Mouse (Mus musculus) liver, embryonic 12.5 days (tissue): Measurements from ENCODE around the gene Ly6c2. TPM values are rescaled to one million over a fixed set of nuclear protein-coding genes. Genes with fewer than 3 reads are reported as not detected.
"Not testable (repeated sequence)": the region's sequence is repeated elsewhere in the genome, so short reads cannot be mapped to it uniquely, and the experiment has no call there.

ENCODE experiments used
- ATAC-seq: fragments of 200-750 bp; cut with Nextera tagmentation; 2 replicates; pipeline ENCODE4 v1.8.0; 2017; ENCODE audit warnings: moderate number of reproducible peaks, mild to moderate bottlenecking, moderate library complexity
- H3K27ac ChIP-seq: fragments of 300-500 bp; sonication (generic); 2 replicates; pipeline ENCODE4 v1.5.1; 2016; ENCODE audit warnings: mild to moderate bottlenecking
- H3K27me3 ChIP-seq: fragments of 300-500 bp; sonication (generic); replicated peaks from 2 replicates; pipeline ENCODE4 v1.6.1; 2016; ENCODE audit warnings: mild to moderate bottlenecking, moderate library complexity
- H3K36me3 ChIP-seq: fragments of 300-500 bp; sonication (generic); 2 replicates; pipeline ENCODE4 v1.6.1; 2016; ENCODE audit warnings: mild to moderate bottlenecking, moderate library complexity
- H3K4me1 ChIP-seq: fragments of 300-500 bp; sonication (generic); 2 replicates; pipeline ENCODE4 v1.6.1; 2016
- H3K4me2 ChIP-seq: fragments of 300-500 bp; sonication (generic); 2 replicates; pipeline ENCODE4 v1.6.1; 2016; ENCODE audit warnings: mild to moderate bottlenecking, moderate library complexity
- H3K4me3 ChIP-seq: fragments of 300-500 bp; sonication (generic); 2 replicates; pipeline ENCODE4 v1.5.1; 2016; ENCODE audit warnings: mild to moderate bottlenecking, moderate library complexity
- H3K9ac ChIP-seq: fragments of 300-500 bp; sonication (generic); 2 replicates; pipeline ENCODE4 v1.6.1; 2016; ENCODE audit warnings: mild to moderate bottlenecking, moderate library complexity
- H3K9me3 ChIP-seq: fragments of 300-500 bp; sonication (generic); replicated peaks from 2 replicates; pipeline ENCODE4 v1.6.1; 2016; ENCODE audit warnings: mild to moderate bottlenecking, moderate library complexity
- WGBS: fragments of 180-500 bp; shearing (Covaris S2); methylation state at CpG from one replicate; pipeline ENCODE4 v1.1.7; 2016; ENCODE audit not compliant: insufficient replicate concordance; 5-methylcytosine and 5-hydroxymethylcytosine counted together
- polyA plus RNA-seq: library from polyadenylated mRNA; unstranded; fragments of >200 nt; fragmentation: Nextera tagmentation; extraction: Ambion mirVana; gene quantifications from 2 replicates; pipeline ENCODE4 v1.2.1, GENCODE M21; 2016

Ly6c2 gene
- 1.7 and 2.4 TPM in 2 replicates for polyA plus RNA-seq

DNA sequence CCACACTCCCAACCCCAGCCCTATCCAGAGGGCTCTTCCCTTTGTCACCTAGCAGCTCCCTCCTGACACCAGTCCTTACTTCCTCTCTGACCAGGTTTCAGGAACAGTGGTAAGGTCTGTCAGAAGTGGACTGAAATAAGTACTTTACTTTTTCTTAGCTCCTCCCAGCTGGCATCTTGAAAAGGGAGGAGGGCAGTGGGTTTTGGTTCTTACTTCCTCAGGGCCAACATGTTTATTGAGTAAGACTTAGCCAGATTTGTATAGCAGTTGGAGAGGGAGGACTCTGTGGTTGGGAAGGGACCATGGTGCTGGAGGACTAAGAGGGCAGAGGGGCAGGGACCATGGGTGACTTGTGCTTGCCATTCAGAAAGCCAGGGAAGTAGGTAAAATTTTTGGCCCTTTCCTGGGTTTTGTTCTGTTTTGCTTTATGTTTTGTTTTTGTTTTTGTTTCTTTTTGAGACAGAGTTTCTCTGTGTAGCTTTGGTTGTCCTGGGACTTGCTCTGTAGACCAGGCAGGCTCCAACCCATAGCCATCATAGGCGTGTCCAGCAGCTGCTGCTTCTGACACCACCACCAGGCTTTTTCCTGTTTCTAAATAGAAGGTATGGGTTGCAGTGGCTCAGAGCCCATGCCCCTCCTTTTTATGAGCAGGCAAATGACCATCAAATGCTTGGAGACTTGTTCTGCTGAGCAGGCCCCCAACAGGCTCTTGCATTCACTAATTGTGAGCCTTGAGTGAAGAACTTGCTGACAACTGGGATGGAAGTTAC is at the start of gene Ly6c2:
TSS of gene Ly6c2 (minus strand) at position 110 of the 770 bp plus-strand sequence.
- not testable (repeated sequence) for H3K9ac ChIP-seq, H3K27ac ChIP-seq, H3K36me3 ChIP-seq, H3K4me3 ChIP-seq, H3K4me2 ChIP-seq, H3K4me1 ChIP-seq, ATAC-seq, H3K9me3 ChIP-seq, H3K27me3 ChIP-seq
- WGBS = no CpG with 5 or more reads among the region's 1 CpGs

DNA sequence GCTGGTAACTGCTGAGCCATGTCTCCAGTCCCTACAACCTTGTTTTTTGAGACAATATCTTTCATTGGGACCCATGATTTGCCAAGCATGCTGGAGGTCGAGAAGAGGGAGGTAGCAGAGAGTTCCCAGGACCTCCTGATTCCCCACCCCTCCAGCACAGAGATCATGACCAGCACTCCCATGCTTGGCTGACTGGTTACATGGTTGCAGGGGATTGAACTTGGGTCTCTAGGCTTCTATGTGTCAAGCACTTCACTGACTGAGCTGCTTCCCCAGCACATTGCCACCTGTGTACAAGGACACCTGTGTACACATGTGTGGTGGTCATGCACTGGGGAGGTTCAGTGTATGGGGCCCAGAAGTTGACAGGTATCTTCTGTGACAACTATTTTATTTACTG is 45.9 kb upstream of the Ly6c2 start:
- no peak for ATAC-seq
- WGBS = 29% methylated on average over 1 of the region's 1 CpGs
- H3K9me3 ChIP-seq = no peaks in the 10 kb centered on the region
- H3K4me2 ChIP-seq = no peak overlapping the region
- no peaks in the 10 kb centered on the region for H3K4me1 ChIP-seq
- no peak overlapping the region for H3K27ac ChIP-seq
- H3K4me3 ChIP-seq = no peak overlapping the region
- H3K9ac ChIP-seq = no peak overlapping the region
- no peaks in the 10 kb centered on the region for H3K27me3 ChIP-seq
- no peaks in the 10 kb centered on the region for H3K36me3 ChIP-seq

DNA sequence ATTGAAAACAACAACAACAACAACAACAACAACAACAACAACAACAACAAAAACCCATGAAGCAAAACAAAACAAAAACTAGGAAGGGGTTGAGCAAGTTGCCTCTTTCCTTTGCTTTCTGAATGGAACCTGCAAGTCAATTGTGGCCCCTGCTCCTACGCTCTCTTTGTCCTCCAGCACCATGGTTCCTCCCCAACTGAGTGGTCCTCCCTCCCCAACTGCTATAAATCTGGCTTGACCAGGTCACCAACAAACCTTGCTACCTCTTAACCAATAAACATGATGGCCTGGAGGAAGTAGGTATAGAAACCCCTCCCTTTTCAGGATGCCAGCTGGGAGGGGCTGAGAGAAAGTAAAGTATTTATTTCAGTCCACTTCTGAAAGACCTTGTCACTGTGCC is 43.2 kb upstream of the Ly6c2 start, which contains the start of gene Ly6g:
TSS of gene Ly6g (plus strand) at position 301 of the 400 bp plus-strand sequence.
- H3K9ac ChIP-seq = no peak within 1 kb of the TSS

DNA sequence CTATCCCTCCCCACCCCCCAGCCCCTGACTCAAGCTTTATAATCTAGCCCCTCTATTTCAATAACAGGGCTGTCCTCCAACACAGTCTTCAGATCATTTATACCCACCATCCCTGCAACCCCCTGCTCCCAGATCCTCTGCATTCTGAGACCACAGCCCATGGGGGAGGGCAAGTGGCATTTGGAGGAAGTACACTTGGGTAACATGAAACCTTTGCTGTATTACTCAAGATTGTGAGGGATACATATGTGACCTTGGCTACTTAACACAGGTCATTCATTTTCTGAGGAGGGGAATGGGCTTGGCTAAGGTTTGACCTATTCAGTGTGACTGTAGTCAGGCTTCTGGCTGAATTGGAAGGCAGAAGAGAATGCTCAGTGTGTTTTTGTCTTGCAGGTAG is 41.3 kb upstream of the Ly6c2 start:
- ATAC-seq = no peak
- Histone ChIP-seq H3K4me1 (no peaks in the 10 kb centered on the region), H3K4me2 (no peak overlapping the region), H3K27ac (no peak overlapping the region), H3K9me3 (no peaks in the 10 kb centered on the region), H3K9ac (no peak overlapping the region), H3K36me3 (no peaks in the 10 kb centered on the region), H3K27me3 (no peaks in the 10 kb centered on the region), H3K4me3 (no peak overlapping the region)

More for the DNA sequence above, 43.2 kb upstream of the Ly6c2 start, which contains the start of gene Ly6g:
- ATAC-seq = no peak
- Histone ChIP-seq H3K36me3 (no peaks in the 10 kb centered on the region), H3K9me3 (no peaks in the 10 kb centered on the region), H3K4me3 (no peak within 1 kb of the TSS), H3K27ac (no peak within 1 kb of the TSS), H3K4me1 (no peaks in the 10 kb centered on the region), H3K4me2 (no peak within 1 kb of the TSS), H3K27me3 (no peaks in the 10 kb centered on the region)
- 78% methylated on average over 1 of the region's 1 CpGs for WGBS

DNA sequence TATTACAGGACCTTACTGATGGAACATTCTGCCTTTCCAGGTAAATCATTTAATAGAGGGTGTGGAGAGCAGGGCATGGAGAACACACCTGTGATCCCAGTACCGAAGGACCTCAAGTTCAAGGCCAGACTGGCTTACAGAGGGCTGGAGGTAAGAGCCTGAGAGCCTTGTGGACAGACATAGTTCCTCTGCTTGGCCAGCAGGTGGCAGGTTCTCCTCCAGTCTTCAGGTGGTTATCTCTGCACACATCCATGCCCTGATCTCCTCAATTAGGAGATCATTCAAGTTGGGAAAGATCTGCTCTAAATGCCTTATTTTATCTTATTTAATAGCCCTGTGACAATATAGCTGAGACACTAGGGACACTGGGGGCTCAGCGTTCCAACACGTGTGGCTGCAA is 32.0 kb upstream of the Ly6c2 start:
- Histone ChIP-seq H3K9me3 (no peaks in the 10 kb centered on the region), H3K36me3 (no peaks in the 10 kb centered on the region), H3K27me3 (no peaks in the 10 kb centered on the region), H3K4me3 (no peak overlapping the region), H3K4me1 (no peaks in the 10 kb centered on the region), H3K4me2 (no peak overlapping the region), H3K9ac (no peak overlapping the region), H3K27ac (no peak overlapping the region)
- WGBS = 53% methylated on average over 3 of the region's 3 CpGs
- no peak for ATAC-seq

DNA sequence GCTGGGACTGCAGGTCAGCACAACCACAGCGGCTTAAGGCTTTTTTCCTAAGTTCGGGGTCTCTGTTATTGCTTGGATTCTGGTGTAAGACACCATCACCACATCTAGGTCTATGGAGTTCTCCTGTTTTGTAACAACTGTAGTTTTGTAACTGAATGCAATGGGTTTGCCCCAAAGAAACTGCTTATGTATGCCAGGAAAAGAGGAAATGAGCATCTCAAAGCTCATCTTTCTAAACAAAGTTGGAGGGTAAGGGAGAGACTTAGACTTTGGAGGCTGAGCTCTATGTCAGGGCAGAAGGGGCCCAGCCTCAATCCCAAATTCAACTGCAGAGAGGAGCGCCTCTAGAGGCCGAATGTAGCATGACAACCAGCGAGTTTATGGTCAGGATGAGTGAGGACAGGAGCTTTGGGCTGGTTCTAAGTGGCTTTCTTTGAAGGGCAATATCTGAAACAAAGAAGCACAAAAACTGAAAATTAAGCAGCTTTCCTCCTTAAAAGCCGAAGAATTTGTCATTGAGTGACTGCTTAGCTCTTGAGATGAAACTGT is 30.1 kb upstream of the Ly6c2 start:
- not testable (repeated sequence) for H3K4me2 ChIP-seq, H3K27ac ChIP-seq, H3K27me3 ChIP-seq, H3K36me3 ChIP-seq, ATAC-seq, H3K4me1 ChIP-seq, H3K4me3 ChIP-seq, H3K9ac ChIP-seq, H3K9me3 ChIP-seq
- WGBS = 36% methylated on average over 6 of the region's 6 CpGs

DNA sequence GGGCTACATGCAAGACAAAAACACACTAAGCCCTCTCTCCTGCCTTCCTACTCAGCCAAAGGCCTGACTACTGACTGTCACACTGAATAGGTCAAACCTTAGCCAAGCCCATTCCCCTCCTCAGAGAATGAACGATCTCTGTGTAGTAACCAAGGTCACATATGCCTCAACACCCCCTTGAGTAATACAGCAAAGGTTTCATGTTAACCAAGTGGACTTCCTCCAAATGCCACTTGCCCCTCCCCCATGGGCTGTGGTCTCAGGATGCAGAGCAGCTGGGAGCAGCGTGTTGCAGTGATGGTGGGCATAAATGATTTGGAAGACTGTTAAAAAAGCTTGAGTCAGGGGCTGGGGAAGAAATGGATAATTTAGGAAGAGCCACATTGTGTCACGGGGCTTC is 26.0 kb upstream of the Ly6c2 start:
- H3K4me2 ChIP-seq, H3K4me1 ChIP-seq, H3K9ac ChIP-seq, H3K9me3 ChIP-seq, ATAC-seq, H3K4me3 ChIP-seq, H3K27ac ChIP-seq, H3K36me3 ChIP-seq, H3K27me3 ChIP-seq: not testable (repeated sequence)
- WGBS = 58% methylated on average over 3 of the region's 3 CpGs

DNA sequence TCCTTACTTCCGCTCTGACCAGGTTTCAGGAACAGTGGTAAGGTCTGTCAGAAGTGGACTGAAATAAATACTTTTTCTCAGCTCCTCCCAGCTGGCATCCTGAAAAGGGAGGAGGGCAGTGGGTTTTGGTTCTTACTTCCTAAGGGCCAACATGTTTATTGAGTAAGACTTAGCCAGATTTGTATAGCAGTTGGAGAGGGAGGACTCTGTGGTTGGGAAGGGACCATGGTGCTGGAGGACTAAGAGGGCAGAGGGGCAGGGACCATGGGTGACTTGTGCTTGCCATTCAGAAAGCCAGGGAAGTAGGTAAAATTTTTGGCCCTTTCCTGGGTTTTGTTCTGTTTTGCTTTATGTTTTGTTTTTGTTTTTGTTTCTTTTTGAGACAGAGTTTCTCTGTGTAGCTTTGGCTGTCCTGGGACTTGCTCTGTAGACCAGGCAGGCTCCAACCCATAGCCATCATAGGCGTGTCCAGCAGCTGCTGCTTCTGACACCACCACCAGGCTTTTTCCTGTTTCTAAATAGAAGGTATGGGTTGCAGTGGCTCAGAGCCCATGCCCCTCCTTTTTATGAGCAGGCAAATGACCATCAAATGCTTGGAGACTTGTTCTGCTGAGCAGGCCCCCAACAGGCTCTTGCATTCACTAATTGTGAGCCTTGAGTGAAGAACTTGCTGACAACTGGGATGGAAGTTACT is 23.5 kb upstream of the Ly6c2 start:
- ATAC-seq, H3K4me3 ChIP-seq, H3K9ac ChIP-seq, H3K4me1 ChIP-seq, H3K9me3 ChIP-seq, H3K36me3 ChIP-seq, H3K27ac ChIP-seq, H3K27me3 ChIP-seq, H3K4me2 ChIP-seq: not testable (repeated sequence)
- 59% methylated on average over 1 of the region's 2 CpGs for WGBS

DNA sequence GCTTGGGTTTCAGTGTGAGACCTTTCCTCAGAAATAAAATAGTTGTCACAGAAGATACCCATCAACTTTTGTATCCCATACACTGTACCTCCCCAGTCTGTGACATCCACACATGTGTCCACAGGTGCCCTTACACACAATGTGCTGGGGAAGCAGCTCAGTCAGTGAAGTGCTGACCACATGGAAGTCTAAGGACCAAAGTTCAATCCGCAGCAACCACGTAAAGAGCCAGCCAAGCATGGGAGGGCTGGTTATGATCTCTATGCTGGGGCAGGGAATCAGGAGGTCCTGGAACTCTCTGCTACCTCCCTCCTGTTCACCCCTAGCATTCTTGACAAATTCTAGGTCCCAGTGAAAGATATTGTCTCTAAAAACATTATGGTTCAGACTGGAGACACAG is 20.6 kb upstream of the Ly6c2 start:
- H3K9me3 ChIP-seq, H3K9ac ChIP-seq, H3K27ac ChIP-seq, H3K4me1 ChIP-seq, H3K4me3 ChIP-seq, H3K27me3 ChIP-seq, ATAC-seq, H3K4me2 ChIP-seq, H3K36me3 ChIP-seq: not testable (repeated sequence)
- WGBS = 54% methylated on average over 2 of the region's 2 CpGs

DNA sequence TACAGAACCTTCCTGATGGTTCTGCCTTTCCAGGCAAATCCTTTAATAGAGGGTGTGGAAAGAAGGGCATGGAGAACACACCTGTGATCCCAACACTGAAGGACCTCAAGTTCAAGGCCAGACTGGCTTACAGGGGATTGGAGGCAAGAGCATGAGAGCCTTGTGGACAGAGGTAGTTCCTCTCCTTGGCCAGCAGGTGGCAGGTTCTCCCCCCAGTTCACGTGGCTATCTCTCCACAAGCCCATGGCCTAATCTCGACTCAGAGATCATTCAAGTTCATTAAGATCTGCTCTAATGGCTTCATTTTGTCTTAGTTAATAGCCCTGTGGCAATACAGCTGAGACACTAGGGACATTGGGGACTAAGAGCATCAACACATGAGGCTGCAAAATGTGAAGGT is 8.3 kb upstream of the Ly6c2 start:
- no peak overlapping the region for H3K4me3 ChIP-seq
- H3K36me3 ChIP-seq = no peaks in the 10 kb centered on the region
- no peak overlapping the region for H3K27ac ChIP-seq
- no peaks in the 10 kb centered on the region for H3K4me1 ChIP-seq
- no peaks in the 10 kb centered on the region for H3K27me3 ChIP-seq
- H3K4me2 ChIP-seq = no peak overlapping the region
- WGBS = 5% methylated on average over 2 of the region's 2 CpGs
- H3K9ac ChIP-seq = no peak overlapping the region
- ATAC-seq = no peak
- H3K9me3 ChIP-seq = no peaks in the 10 kb centered on the region

DNA sequence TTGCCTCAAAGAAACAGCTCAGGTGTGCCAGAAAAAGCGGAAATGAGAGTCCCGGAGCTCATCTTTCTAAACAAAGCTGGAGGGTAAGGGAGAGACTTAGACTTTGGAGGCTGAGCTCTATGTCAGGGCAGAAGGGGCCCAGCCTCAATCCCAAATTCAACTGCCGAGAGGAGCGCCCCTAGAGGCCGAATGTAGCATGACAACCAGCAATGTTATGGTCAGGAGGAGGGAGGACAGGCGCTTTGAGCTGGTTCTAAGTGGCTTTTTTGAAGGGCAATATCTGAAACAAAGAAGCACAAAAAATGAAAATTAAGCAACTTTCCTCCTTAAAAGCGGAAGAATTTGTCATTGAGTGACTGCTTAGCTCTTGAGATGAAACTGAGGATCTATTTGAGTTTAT is 7.0 kb upstream of the Ly6c2 start:
- 14% methylated on average over 5 of the region's 7 CpGs for WGBS
- not testable (repeated sequence) for H3K27me3 ChIP-seq, ATAC-seq, H3K36me3 ChIP-seq, H3K4me2 ChIP-seq, H3K4me1 ChIP-seq, H3K9ac ChIP-seq, H3K9me3 ChIP-seq, H3K4me3 ChIP-seq, H3K27ac ChIP-seq

DNA sequence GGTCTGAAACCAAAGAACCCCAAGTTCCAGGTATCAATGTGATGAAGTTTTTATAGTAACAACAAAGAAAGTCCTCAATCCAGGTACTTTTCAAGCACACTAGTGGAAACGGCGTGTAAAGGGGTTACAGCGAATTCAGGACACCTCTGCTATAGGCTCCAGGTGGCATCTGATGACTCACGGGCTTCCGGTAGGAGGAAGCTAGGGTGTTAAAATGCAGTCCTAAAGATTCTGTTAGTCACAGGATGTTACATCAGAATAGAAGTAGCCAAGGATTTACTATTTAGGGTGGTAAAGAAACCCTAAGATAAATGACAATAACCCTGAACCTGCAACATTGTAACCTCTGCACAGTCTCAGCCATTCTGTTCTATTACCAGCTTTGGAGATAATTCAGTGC is 5.7 kb upstream of the Ly6c2 start:
- not testable (repeated sequence) for H3K27me3 ChIP-seq, H3K9ac ChIP-seq, H3K27ac ChIP-seq, H3K4me3 ChIP-seq, H3K4me2 ChIP-seq, ATAC-seq, H3K9me3 ChIP-seq, H3K36me3 ChIP-seq, H3K4me1 ChIP-seq
- 71% methylated on average over 5 of the region's 5 CpGs for WGBS
